Mouse (Mus musculus) naive thymus-derived CD4-positive, alpha-beta T cell, adult 2 months (primary cell): ENCODE results near the gene Frem2.
A peak's percentile ranks its signal among the peaks of the same experiment; 100 is the strongest.

Source experiments
- DNase-seq: peaks from one replicate; pipeline ENCODE4 v3.0.0-alpha.2; 2011; ENCODE audit warnings: low read depth

Frem2 gene

GRCm38 (mm10) chr3:53469650-53470049 lies 187.5 kb downstream of the Frem2 start:
- DNase-seq, result no peak

DNA sequence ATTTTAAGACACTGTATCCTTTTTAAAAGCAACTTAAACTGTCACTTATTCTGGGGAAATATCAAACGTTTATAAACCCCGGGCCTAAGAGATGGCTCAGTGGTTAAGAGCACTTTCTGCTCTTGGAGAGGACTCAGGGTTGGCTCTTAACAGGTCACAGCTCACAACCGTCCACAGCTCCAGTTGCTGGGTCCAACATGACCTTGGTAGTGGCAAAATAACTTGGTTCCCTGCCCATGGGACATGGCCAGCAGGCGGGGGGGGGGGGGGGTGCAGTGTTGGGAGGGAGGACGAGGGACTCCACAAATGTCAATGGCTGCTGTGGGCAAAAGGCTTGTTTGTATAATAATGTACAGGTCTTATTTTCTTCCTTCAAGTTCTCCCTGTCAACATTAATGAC lies 189.8 kb downstream of the Frem2 start:
- DNase-seq, result no peak

GRCm38 (mm10) chr3:53466481-53466880 lies 190.7 kb downstream of the Frem2 start:
- DNase-seq, result no peak

GRCm38 (mm10) chr3:53465330-53465729 lies 191.8 kb downstream of the Frem2 start:
- DNase-seq, result no peak

GRCm38 (mm10) chr3:53464146-53464698 lies 192.9 kb downstream of the Frem2 start:
- DNase-seq, result peak; percentile 46
